Comparison of ENCODE assay signal across 18 mouse cellular contexts in the genomic region with DNA sequence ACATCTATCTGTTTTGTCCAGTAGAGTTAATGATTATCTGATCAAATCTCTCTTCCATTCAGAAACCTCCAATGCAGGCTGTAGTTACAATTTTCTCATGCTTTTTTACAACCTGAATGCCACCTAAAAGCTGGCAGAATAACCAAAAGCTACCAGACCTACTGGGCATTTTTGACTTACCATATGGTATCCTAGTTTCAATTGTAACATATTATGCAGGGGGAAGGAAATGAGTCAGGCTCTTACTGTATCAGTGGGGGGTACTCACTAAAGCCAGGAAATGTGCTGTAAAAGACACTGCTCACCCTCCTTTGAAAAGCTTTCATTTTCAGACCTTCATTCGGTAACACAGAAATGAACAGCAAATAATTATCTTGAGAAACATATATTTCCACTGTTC.
A peak's percentile ranks its signal among the peaks of the same experiment; 100 is the strongest.
DNase-seq lines count a peak whose midpoint lies in the region; ATAC-seq and TF ChIP-seq lines count a peak whose summit lies in the region.
"Had no signal": no experiment of that assay in that cellular context is flagged by ENCODE, and none has a peak within 500 bp of the region (broad histone marks: within the 10 kb centered on the region; RNA-seq: fewer than 3 reads in every experiment).

No protein-coding gene starts in this region.

- no peaks in the 10 kb centered on the region for H3K9me3 ChIP-seq in forebrain, embryonic 16.5 days (ENCODE audit: control insufficient read depth, low read length)
- H3K9me3 ChIP-seq in forebrain, embryonic 13.5 days (replicated peaks), result no peaks in the 10 kb centered on the region
- no peaks in the 10 kb centered on the region for H3K9me3 ChIP-seq in CH12.LX (replicated peaks; ENCODE audit: low read length)
- H3K9me3 ChIP-seq: limb, embryonic 15.5 days; liver, embryonic 15.5 days had no signal

- H3K4me1 ChIP-seq in forebrain, embryonic 16.5 days (replicated peaks; ENCODE audit: control insufficient read depth, insufficient read depth, low read length), result peaks cover 4% of the 10 kb centered on the region; the same call in 1 of the 2 replicates
- H3K4me1 ChIP-seq in forebrain, embryonic 13.5 days, result no peaks in the 10 kb centered on the region
- H3K4me1 ChIP-seq in CH12.LX (ENCODE audit: control insufficient read depth in 1 of 2, insufficient read depth in 2 of 2), result peaks cover 0 to 17% of the 10 kb centered on the region in 2 experiments; a peak in 1 of 4 replicates
- H3K4me1 ChIP-seq: limb, embryonic 15.5 days; liver, embryonic 15.5 days had no signal

- TF ChIP-seq CTCF in CH12.LX (conservative IDR thresholded peaks at IDR 0.05 in 1 of 2, IDR thresholded peaks at IDR 0.05 in 1 of 2; ENCODE audit: low read depth in 2 of 2, low read length in 2 of 2), result no peak

- intact Hi-C loops in heart, postnatal 10 days (cut with DNase I), result no loop called here
- intact Hi-C loops in left cerebral cortex, postnatal 4 days (cut with DNase I), result no loop called here

- no peak for TF ChIP-seq RAD21 in CH12.LX (IDR thresholded peaks at IDR 0.05; ENCODE audit: low read depth, low read length)

- in situ Hi-C loops in CH12.LX (cut with MboI; ENCODE audit: low pct_ligation_motif_present, low pct_unique_long_range_greater_than_20kb, low sequenced_read_pairs), result no loop called here

- peak; percentile 40; the same call in 1 of the 2 replicates for ATAC-seq in forebrain, embryonic 16.5 days
- ATAC-seq in forebrain, embryonic 13.5 days, result no peak
- ATAC-seq: inflammation-experienced regulatory T-cells, adult 6 months had no signal

- peak; percentile 3 for DNase-seq in CH12.LX (ENCODE audit: extremely low read depth)
- peak; percentile 67 to 79 for DNase-seq in cerebellum, adult 18-20 months
- peak; percentile 42 to 69 for DNase-seq in cerebellum, postnatal 25 days
- DNase-seq in layer of hippocampus, postnatal 14 days (ENCODE audit: low spot score in 2 of 2), result no peak
- no peak for DNase-seq in heart, postnatal 10 days
- no peak for DNase-seq in left cerebral cortex, postnatal 4 days
- DNase-seq: adrenal gland, adult 2 months; B cell, adult 2 months; gastrocnemius, postnatal 14 days; kidney, adult 8-10 months; kidney, postnatal 4 days; thymus, postnatal 14 days had no signal

- TF ChIP-seq EP300 in CH12.LX (IDR thresholded peaks at IDR 0.05; ENCODE audit: low read length), result no peak

- dilution Hi-C loops in CH12.LX (cut with MboI; ENCODE audit: extremely low pct_ligation_motif_present, extremely low pct_unique_long_range_greater_than_20kb, low sequenced_read_pairs), result no loop called here

- no peaks in the 10 kb centered on the region for H3K79me2 ChIP-seq in CH12.LX (replicated peaks; ENCODE audit: control insufficient read depth, extremely low read depth, insufficient read depth, poor library complexity, severe bottlenecking)

- TF ChIP-seq POLR2A in CH12.LX (IDR thresholded peaks at IDR 0.05; ENCODE audit: low read depth, low read length), result no peak

- no peak overlapping the region for H3K27ac ChIP-seq in forebrain, embryonic 16.5 days (ENCODE audit: low read length)
- H3K27ac ChIP-seq in forebrain, embryonic 13.5 days, result no peak overlapping the region
- H3K27ac ChIP-seq in CH12.LX (ENCODE audit: insufficient read depth, low read depth), result no peak overlapping the region
- H3K27ac ChIP-seq: limb, embryonic 15.5 days; liver, embryonic 15.5 days had no signal

- H3K4me2 ChIP-seq in forebrain, embryonic 16.5 days (ENCODE audit: low read length), result no peak overlapping the region
- H3K4me2 ChIP-seq in forebrain, embryonic 13.5 days, result no peak overlapping the region
- H3K4me2 ChIP-seq in CH12.LX (ENCODE audit: insufficient read depth, low read depth, poor library complexity, severe bottlenecking), result no peak overlapping the region; the same call in 1 of the 2 replicates
- H3K4me2 ChIP-seq: limb, embryonic 15.5 days; liver, embryonic 15.5 days; midbrain, embryonic 11.5 days had no signal

- no peaks in the 10 kb centered on the region for H3K27me3 ChIP-seq in forebrain, embryonic 16.5 days (replicated peaks; ENCODE audit: control insufficient read depth, insufficient read depth, low read length)
- H3K27me3 ChIP-seq in forebrain, embryonic 13.5 days, result no peaks in the 10 kb centered on the region
- no peaks in the 10 kb centered on the region for H3K27me3 ChIP-seq in CH12.LX (replicated peaks)
- H3K27me3 ChIP-seq: limb, embryonic 15.5 days; liver, embryonic 15.5 days had no signal

- no peak overlapping the region for H3K4me3 ChIP-seq in forebrain, embryonic 16.5 days (replicated peaks; ENCODE audit: low read length)
- H3K4me3 ChIP-seq in forebrain, embryonic 13.5 days, result no peak overlapping the region
- H3K4me3 ChIP-seq in CH12.LX (replicated peaks in 1 of 3; ENCODE audit: low read depth in 2 of 3, low read length in 2 of 3, poor library complexity in 1 of 3), result no peak overlapping the region
- H3K4me3 ChIP-seq: limb, embryonic 15.5 days; liver, embryonic 15.5 days had no signal

- H3K9ac ChIP-seq in forebrain, embryonic 16.5 days (replicated peaks; ENCODE audit: low read depth, low read length), result no peak overlapping the region
- no peak overlapping the region for H3K9ac ChIP-seq in forebrain, embryonic 13.5 days
- no peak overlapping the region for H3K9ac ChIP-seq in CH12.LX (ENCODE audit: insufficient read depth, low read depth)
- H3K9ac ChIP-seq: limb, embryonic 15.5 days; liver, embryonic 15.5 days had no signal

- H3K36me3 ChIP-seq in forebrain, embryonic 16.5 days (ENCODE audit: control insufficient read depth, insufficient read depth), result no peaks in the 10 kb centered on the region
- H3K36me3 ChIP-seq in forebrain, embryonic 13.5 days (ENCODE audit: poor library complexity, severe bottlenecking), result no peaks in the 10 kb centered on the region
- H3K36me3 ChIP-seq in CH12.LX (replicated peaks in 1 of 2; ENCODE audit: control insufficient read depth in 1 of 2, insufficient read depth in 1 of 2, low read length in 1 of 2), result no peaks in the 10 kb centered on the region
- H3K36me3 ChIP-seq: limb, embryonic 15.5 days; liver, embryonic 15.5 days had no signal

- 64% methylated on average over 1 of the region's 1 CpGs for WGBS in forebrain, embryonic 16.5 days
- WGBS in forebrain, embryonic 13.5 days, result 64% methylated on average over 1 of the region's 1 CpGs

TF ChIP-seq in CH12.LX, 34 proteins besides CTCF, POLR2A, EP300 and RAD21:
- TF ChIP-seq MEF2A (IDR thresholded peaks at IDR 0.05; ENCODE audit: borderline replicate concordance, low read depth, low read length), result no peak
- no peak for TF ChIP-seq POLR2AphosphoS2 (IDR thresholded peaks at IDR 0.05; ENCODE audit: low read depth, low read length)
- TF ChIP-seq CHD2 (IDR thresholded peaks at IDR 0.05; ENCODE audit: low read length), result no peak
- no peak for TF ChIP-seq HCFC1 (IDR thresholded peaks at IDR 0.05; ENCODE audit: low read depth, low read length)
- no peak for TF ChIP-seq NRF1 (IDR thresholded peaks at IDR 0.05; ENCODE audit: low read depth, low read length)
- no peak for TF ChIP-seq NELFE (IDR thresholded peaks at IDR 0.05; ENCODE audit: low read depth, low read length)

Comparison
In these comparisons a context has a peak if more than half of its experiments do, and no peak if none do; other contexts are left out.
1. DNase-seq: peak in CH12.LX (single experiment), cerebellum, adult 18-20 months (2 of 2) and cerebellum, postnatal 25 days (2 of 2); none in layer of hippocampus, postnatal 14 days (0 of 2), heart, postnatal 10 days (0 of 2) and left cerebral cortex, postnatal 4 days (single experiment).